In genomic region chr2:48832305-48832704, GRCm38 (mm10) we compare ENCODE assay signal across 18 mouse cellular contexts. TPM values are rescaled to one million over a fixed set of nuclear protein-coding genes. Genes with fewer than 3 reads are reported as not detected.
A peak's percentile ranks its signal among the peaks of the same experiment; 100 is the strongest.
DNase-seq lines count a peak whose midpoint lies in the region; TF ChIP-seq lines count a peak whose summit lies in the region.
"Had no signal": no experiment of that assay in that cellular context is flagged by ENCODE, and none has a peak within 500 bp of the region (broad histone marks: within the 10 kb centered on the region; RNA-seq: fewer than 3 reads in every experiment).

No protein-coding gene starts in this region.

- no peaks in the 10 kb centered on the region for H3K27me3 ChIP-seq in heart, embryonic 10.5 days (ENCODE audit: insufficient read depth, poor library complexity, severe bottlenecking)
- H3K27me3 ChIP-seq: forebrain, embryonic 13.5 days; hindbrain, embryonic 12.5 days; hindbrain, embryonic 15.5 days had no signal

- H3K4me3 ChIP-seq in layer of hippocampus, adult 2 months: no peak overlapping the region
- H3K4me3 ChIP-seq in cortical plate, adult 2 months (ENCODE audit: insufficient read depth, low read length): no peak overlapping the region
- H3K4me3 ChIP-seq in heart, embryonic 10.5 days: no peak overlapping the region
- H3K4me3 ChIP-seq: forebrain, embryonic 10.5 days; forebrain, embryonic 13.5 days; heart, adult 2 months; hindbrain, embryonic 12.5 days; hindbrain, embryonic 15.5 days had no signal

- no peak for DNase-seq in layer of hippocampus, adult 2 months (ENCODE audit: low spot score in 2 of 2)
- no peak for DNase-seq in layer of hippocampus, adult 8-10 months (ENCODE audit: low spot score in 2 of 2)
- peak; percentile 45 for DNase-seq in 416B (ENCODE audit: low read depth)
- no peak for DNase-seq in heart, adult 11 months
- no peak for DNase-seq in heart, embryonic 10.5 days (ENCODE audit: low spot score)
- DNase-seq: adrenal gland, adult 8-10 months; adrenal gland, postnatal 25 days; cerebellum, adult 11-12 months; cerebellum, adult 8-10 months; cerebellum, postnatal 10 days; cerebellum, postnatal 36 days; gastrocnemius, postnatal 25 days; heart, adult 2 months had no signal

- no peak for TF ChIP-seq POLR2A in cortical plate, adult 2 months (IDR thresholded peaks at IDR 0.05; ENCODE audit: extremely low read depth, insufficient read depth, low read length)

- 68% methylated on average over 5 of the region's 5 CpGs for WGBS in heart, embryonic 10.5 days

- H3K9me3 ChIP-seq in heart, embryonic 10.5 days: no peaks in the 10 kb centered on the region
- H3K9me3 ChIP-seq: forebrain, embryonic 10.5 days; forebrain, embryonic 13.5 days; hindbrain, embryonic 12.5 days; hindbrain, embryonic 15.5 days had no signal

- H3K36me3 ChIP-seq in heart, embryonic 10.5 days: no peaks in the 10 kb centered on the region
- H3K36me3 ChIP-seq: forebrain, embryonic 10.5 days; hindbrain, embryonic 12.5 days; hindbrain, embryonic 15.5 days had no signal

- no peak overlapping the region for H3K27ac ChIP-seq in layer of hippocampus, adult 2 months
- no peak overlapping the region for H3K27ac ChIP-seq in cortical plate, adult 2 months (ENCODE audit: insufficient read depth, low read length)
- no peak overlapping the region for H3K27ac ChIP-seq in heart, embryonic 10.5 days
- H3K27ac ChIP-seq: forebrain, embryonic 10.5 days; forebrain, embryonic 13.5 days; heart, adult 2 months; hindbrain, embryonic 12.5 days; hindbrain, embryonic 15.5 days had no signal

- H3K4me1 ChIP-seq in cortical plate, adult 2 months (ENCODE audit: control insufficient read depth, insufficient read depth, low read length): peaks cover 4% of the 10 kb centered on the region; the same call in 1 of the 2 replicates
- H3K4me1 ChIP-seq in heart, embryonic 10.5 days: peaks cover 2% of the 10 kb centered on the region; the same call in 1 of the 2 replicates

- TF ChIP-seq CTCF in layer of hippocampus, adult 2 months (conservative IDR thresholded peaks at IDR 0.05): peak; percentile 28
- TF ChIP-seq CTCF in cortical plate, adult 2 months (IDR thresholded peaks at IDR 0.05; ENCODE audit: extremely low read depth, insufficient read depth, low read length): 0 out of 2 replicates have a peak, but pooled peaks have one; percentile 0

RNA-seq across cellular contexts. Expression of gene Acvr2a, which starts 18.4 kb away (rescaled TPM):
- 10 to 100 TPM; 39.3 to 40.1 TPM for total RNA-seq in layer of hippocampus, adult 2 months (2021)
- total RNA-seq in layer of hippocampus, adult 8-10 months (2022): 10 to 100 TPM; 38.9 to 43.5 (median 42.0) TPM
- polyA plus RNA-seq in cortical plate, adult 2 months (2012; rRNA removed): 20.1 and 20.5 TPM in 2 replicates
- 13.3 and 14.8 TPM in 2 replicates for polyA plus RNA-seq in heart, embryonic 10.5 days (2016; fragmentation: Nextera tagmentation; extraction: Ambion mirVana)
